Mouse (Mus musculus): Measurements from ENCODE around the gene Ncstn. TPM values are rescaled to one million over a fixed set of nuclear protein-coding genes. Genes with fewer than 3 reads are reported as not detected.

Gene Ncstn
- 102 TPM for polyA plus RNA-seq (2017; shearing (Covaris generic))

GRCm38 (mm10) chr1:172082101-172082898 lies at the start of gene Ncstn, which contains the start of gene Copa:
Ncstn (minus strand) TSS chr1:172082795.
Copa (plus strand) TSS chr1:172082529.

GRCm38 (mm10) chr1:172126376-172127347 lies 44.1 kb upstream of the Ncstn start, which contains the start of gene Pex19:
Pex19 (plus strand) TSS chr1:172126755.

GRCm38 (mm10) chr1:172057491-172057921 lies 25.1 kb downstream of the Ncstn start, which contains the start of gene Nhlh1:
Nhlh1 (minus strand) TSS chr1:172057573.

GRCm38 (mm10) chr1:172028394-172029275 lies 54.0 kb downstream of the Ncstn start, which contains the start of gene Vangl2:
Vangl2 (minus strand) TSS chr1:172028444.

Other genes starting within 250 kb of the Ncstn start
- 126 TPM for gene Cd84, start 243.1 kb downstream of the Ncstn start, polyA plus RNA-seq (2017; shearing (Covaris generic))
- gene Gm10521, start 187.1 kb downstream of the Ncstn start, polyA plus RNA-seq (2017; shearing (Covaris generic)), result 0.19 TPM
- gene Slamf6, start 165.3 kb downstream of the Ncstn start, polyA plus RNA-seq (2017; shearing (Covaris generic)), result 455 TPM
- 0.15 TPM for gene Vangl2, start 54.4 kb downstream of the Ncstn start, polyA plus RNA-seq (2017; shearing (Covaris generic))
- not detected for gene Nhlh1, start 25.2 kb downstream of the Ncstn start, polyA plus RNA-seq (2017; shearing (Covaris generic))
- 171 TPM for gene Copa, start 266 bp downstream of the Ncstn start, polyA plus RNA-seq (2017; shearing (Covaris generic))
- 40.3 TPM for gene Pex19, start 44.0 kb upstream of the Ncstn start, polyA plus RNA-seq (2017; shearing (Covaris generic))
- gene Dcaf8, start 65.3 kb upstream of the Ncstn start, polyA plus RNA-seq (2017; shearing (Covaris generic)), result 107 TPM
- 80.7 TPM for gene Pea15a, start 124.0 kb upstream of the Ncstn start, polyA plus RNA-seq (2017; shearing (Covaris generic))
- gene Casq1, start 137.1 kb upstream of the Ncstn start, polyA plus RNA-seq (2017; shearing (Covaris generic)), result not detected
- gene Atp1a4, start 175.6 kb upstream of the Ncstn start, polyA plus RNA-seq (2017; shearing (Covaris generic)), result not detected
- 70.9 TPM for gene Igsf8, start 178.8 kb upstream of the Ncstn start, polyA plus RNA-seq (2017; shearing (Covaris generic))
- gene Atp1a2, start 215.3 kb upstream of the Ncstn start, polyA plus RNA-seq (2017; shearing (Covaris generic)), result 0.15 TPM
- not detected for gene Kcnj9, start 246.5 kb upstream of the Ncstn start, polyA plus RNA-seq (2017; shearing (Covaris generic))

Measured in effector memory CD4-positive, alpha-beta T cell, adult 5 months (primary cell).